Mouse (Mus musculus) right cerebral cortex, postnatal 14 days (tissue): ENCODE data around the gene Olfr1274-ps.
"Not testable (repeated sequence)": the region's sequence is repeated elsewhere in the genome, so short reads cannot be mapped to it uniquely, and the experiment has no call there.

ENCODE experiments used
- DNase-seq: peaks from one replicate; pipeline ENCODE4 v3.0.0; 2022

Gene Olfr1274-ps

DNA sequence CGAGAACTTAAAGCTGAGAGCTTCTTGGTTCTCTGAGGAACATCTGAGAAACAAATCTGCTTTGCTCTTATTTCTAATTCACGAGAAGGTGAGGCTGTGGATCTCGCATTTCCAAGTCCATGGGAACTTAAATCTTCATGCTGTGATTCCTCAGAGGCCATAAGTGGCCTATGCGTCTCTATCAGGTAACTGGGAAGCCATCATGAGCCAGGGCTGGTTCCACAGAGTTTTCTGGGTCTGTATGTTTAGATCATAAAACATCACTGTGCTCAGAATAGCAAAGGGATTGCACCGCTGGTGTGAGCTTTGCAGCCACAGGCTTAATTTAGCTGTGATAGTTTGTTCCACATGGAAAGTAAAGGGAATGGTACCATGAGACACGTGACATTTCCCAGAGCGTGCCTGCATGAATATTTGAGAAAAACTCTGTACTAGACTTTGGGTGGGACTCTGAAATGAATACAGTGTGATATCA is at the start of gene Olfr1274-ps:
Gene Olfr1274-ps, plus strand, starts transcription at position 51 of the 475 bp plus-strand sequence.
- DNase-seq, result not testable (repeated sequence)

DNA sequence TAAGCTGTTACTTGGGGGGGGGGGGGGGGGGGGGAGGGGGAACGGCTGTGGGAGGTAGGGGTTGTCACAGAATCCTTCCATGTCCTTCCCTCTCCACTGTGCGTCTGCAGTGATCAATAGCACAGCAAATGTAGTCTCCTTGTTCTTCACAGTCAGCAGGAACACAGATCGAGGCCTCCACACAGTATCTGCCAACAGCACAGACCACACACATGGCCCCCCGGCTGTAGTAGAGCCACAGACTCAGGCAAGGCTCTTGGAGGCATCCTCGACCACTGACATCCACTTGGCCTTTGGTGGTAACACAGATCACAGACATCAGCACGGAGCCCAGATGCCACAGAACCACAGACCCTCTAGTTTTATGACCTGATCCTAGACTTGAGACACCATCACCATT is 47.4 kb upstream of the Olfr1274-ps start:
- DNase-seq, result not testable (repeated sequence)

DNA sequence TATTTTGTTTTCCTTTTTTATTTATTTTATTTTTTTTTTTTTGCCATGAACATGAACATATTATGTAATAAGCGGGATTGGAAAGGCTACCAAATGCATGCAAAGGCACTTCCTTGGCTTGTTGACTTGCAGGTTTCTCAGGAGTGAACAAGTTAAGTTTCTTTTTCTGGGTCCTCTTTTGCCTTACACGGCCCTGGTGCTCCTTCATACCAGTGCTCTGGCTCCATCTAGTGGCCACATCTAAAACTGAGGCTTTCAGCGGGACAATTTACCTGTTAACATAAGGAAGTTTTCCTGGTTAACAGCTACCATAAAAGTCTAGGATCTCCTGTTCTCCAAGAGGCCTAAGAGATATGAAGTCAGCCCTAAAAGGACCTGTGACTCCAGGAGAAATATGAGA is 46.9 kb upstream of the Olfr1274-ps start:
- DNase-seq, result not testable (repeated sequence)

DNA sequence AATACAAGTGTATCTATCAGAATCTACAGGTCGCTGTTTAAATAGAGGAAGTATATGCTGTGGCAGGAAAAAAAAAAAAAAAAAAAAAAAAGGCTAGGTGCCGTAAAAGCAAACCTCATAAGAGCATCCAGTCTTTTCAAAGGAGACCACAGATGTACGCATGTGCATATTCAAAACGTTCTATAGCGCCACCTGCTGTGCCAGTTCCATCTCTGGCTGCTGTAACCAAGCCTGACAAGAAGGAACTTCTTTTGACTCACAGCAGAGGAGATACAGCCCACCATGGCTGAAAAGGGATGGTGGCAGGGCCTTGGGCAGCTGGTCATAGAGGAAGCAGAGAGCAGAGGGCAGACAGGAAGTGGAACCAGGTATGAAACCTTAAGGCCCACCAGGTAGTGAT is 39.3 kb upstream of the Olfr1274-ps start:
- not testable (repeated sequence) for DNase-seq

DNA sequence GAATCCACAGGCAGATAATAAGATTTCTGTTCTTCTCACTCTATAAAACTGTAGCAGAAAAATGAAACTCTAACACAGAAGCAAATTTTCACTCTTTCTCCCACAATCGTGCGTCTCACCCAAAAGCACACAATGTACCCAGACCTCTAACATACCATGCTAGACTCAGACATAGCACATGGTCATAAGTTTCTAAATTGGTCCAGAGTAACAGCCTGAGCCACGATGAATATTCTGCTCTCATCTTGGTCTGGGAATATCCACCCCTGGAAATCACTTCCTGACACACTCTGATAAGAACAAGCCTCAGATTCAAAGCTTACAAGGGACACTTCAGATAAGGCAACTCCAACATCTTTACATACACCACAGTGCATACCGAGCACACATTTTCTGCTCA is 38.3 kb upstream of the Olfr1274-ps start:
- DNase-seq, result not testable (repeated sequence)

DNA sequence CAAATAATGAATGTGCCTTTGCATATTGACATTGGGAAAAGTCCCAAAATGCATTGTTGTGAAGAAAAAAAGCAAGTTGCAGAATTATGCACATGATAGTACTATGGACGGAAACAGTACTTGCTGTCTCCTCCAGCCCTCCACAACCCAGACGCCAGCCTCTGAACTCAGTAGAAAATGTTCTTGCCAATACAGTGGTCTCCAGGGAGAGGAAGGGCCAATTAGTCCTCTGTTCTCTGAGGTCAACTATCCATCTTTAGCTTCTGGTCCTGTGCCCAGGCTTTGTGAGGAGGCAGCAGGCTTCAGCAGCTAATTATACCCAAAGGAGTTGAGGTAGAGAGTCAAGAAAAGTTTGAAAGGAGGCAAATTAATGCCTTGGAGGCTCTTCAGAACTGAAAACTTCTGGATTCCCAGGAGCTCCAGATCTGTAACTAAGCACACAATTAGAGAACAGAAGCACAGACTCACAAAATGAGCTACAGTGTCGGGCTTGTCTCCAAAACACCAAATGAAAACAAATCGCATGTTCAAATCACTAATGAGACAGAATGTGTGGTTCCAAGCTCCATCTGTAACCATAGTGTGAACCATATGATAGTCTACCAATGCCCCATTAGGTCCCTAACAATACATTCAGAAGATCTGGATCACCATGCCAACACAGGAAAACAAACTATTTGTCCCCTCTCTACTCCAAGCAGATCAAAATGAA is 15.8 kb downstream of the Olfr1274-ps start:
- DNase-seq, result not testable (repeated sequence)

DNA sequence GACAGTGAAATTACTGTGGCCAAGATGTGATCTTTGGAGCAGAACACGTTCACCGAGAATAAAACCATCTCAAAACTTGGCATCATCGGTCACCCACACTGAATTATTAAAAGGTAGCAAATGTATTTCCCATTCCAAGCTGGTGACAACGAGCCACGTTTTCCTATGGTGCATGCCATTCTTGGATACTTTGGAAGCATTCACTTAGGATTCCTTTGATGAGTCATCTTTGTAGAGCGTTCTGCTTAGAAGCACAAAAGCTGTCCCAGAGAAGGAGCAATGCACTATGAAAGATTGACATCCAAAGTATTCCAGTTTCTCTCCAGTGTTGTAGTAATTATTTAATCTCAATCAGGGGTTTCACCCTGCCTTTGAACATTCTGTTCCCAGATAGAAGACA is 23.8 kb downstream of the Olfr1274-ps start:
- DNase-seq, result not testable (repeated sequence)

DNA sequence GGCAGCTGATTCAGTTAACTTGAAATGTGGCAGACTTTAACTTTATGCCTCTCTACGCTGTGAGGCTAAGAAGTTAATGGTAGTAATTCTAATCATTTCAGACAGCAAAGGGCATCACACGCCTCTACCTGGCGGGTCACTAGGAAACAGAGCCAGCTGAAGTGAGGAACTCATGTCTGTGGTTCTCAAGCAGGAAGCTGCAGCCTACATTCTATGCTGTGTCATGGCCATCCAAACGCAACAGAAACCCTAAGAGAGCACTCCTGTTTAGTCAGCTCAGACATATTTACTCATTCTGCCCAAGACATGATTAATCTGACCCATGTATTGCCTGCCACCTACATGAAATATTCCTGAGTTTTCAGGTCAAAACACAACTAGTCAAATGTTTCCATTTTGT is 26.5 kb downstream of the Olfr1274-ps start:
- DNase-seq, result not testable (repeated sequence)

DNA sequence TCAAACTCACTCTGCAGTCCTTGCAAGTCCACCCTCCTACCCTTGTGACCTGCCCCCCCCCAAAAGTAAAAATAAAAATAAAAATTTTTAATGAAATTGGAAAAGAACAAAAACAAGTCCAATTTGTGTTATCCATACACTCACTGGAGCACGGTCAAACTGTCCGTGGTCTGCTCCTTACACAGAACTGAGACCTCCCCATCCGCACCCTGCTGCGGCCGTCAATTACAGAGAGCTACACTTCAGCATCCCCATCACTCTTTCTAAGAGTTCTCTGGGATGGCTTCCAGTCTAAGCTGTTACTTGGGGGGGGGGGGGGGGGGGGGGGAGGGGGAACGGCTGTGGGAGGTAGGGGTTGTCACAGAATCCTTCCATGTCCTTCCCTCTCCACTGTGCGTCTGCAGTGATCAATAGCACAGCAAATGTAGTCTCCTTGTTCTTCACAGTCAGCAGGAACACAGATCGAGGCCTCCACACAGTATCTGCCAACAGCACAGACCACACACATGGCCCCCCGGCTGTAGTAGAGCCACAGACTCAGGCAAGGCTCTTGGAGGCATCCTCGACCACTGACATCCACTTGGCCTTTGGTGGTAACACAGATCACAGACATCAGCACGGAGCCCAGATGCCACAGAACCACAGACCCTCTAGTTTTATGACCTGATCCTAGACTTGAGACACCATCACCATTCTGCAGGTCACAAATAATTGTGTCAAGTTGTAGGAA is 30.7 kb downstream of the Olfr1274-ps start:
- DNase-seq, result not testable (repeated sequence)

DNA sequence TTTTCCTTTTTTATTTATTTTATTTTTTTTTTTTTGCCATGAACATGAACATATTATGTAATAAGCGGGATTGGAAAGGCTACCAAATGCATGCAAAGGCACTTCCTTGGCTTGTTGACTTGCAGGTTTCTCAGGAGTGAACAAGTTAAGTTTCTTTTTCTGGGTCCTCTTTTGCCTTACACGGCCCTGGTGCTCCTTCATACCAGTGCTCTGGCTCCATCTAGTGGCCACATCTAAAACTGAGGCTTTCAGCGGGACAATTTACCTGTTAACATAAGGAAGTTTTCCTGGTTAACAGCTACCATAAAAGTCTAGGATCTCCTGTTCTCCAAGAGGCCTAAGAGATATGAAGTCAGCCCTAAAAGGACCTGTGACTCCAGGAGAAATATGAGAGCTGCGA is 31.3 kb downstream of the Olfr1274-ps start:
- DNase-seq, result not testable (repeated sequence)

DNA sequence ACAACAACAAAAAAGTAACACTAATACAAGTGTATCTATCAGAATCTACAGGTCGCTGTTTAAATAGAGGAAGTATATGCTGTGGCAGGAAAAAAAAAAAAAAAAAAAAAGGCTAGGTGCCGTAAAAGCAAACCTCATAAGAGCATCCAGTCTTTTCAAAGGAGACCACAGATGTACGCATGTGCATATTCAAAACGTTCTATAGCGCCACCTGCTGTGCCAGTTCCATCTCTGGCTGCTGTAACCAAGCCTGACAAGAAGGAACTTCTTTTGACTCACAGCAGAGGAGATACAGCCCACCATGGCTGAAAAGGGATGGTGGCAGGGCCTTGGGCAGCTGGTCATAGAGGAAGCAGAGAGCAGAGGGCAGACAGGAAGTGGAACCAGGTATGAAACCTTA is 39.0 kb downstream of the Olfr1274-ps start:
- not testable (repeated sequence) for DNase-seq

DNA sequence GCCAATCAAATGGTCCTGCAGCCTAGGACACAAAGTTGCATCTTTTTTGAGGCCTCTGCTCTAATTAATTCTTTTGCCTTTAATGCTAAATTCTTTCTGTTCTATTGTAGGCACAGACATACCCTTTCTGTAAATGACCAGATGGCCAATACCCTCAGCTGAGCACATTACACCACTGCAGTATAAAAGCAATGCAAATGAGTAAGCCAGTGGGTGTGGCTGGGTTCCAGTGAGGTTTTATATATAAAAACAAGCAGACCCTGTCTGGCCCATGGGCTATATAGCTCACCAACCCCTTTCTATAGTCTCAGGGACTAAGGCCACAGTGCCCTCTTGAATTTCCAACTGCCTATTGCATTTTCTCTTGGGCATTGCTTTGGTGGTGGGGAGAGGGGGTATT is 41.7 kb downstream of the Olfr1274-ps start:
- DNase-seq, result not testable (repeated sequence)

DNA sequence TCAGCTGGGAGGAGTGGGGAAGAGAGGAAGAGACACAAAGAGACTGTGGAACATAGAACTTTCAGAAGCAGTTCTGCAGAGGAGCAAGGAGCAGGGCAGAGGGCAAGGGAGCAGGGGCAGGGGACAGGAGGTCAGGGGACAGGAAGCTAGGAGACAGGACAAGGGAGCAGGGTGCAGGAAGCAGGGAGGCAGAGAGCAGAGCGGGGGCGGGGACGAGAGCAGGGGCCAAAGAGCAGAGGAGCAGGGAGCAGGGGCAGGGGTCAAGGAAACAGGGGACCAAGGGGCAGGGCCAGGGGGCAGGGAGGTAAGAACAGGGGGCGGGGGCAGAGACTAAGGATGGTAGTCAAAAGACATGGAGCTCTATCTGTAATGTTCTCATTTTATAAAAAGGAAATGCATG is 43.3 kb downstream of the Olfr1274-ps start:
- DNase-seq, result not testable (repeated sequence)

DNA sequence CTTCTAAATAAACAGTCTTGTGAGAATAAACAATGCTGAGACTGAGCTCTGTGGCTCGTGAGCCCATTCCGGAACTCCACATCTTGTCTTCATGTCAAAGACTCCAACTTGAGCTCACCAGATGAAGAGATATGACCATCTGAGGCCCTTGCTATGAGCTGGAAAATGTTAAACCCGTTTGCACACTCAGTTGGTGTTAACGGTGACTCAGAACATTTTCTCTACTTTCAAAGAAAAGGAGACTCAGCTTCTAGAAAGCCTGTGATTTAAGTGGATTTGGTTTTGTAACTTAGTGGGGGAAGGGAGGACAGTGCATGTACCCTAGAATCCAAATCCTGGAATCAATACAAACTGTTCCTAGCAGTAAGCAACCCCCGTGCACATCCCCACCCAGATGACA is 45.3 kb downstream of the Olfr1274-ps start:
- DNase-seq, result no peak

DNA sequence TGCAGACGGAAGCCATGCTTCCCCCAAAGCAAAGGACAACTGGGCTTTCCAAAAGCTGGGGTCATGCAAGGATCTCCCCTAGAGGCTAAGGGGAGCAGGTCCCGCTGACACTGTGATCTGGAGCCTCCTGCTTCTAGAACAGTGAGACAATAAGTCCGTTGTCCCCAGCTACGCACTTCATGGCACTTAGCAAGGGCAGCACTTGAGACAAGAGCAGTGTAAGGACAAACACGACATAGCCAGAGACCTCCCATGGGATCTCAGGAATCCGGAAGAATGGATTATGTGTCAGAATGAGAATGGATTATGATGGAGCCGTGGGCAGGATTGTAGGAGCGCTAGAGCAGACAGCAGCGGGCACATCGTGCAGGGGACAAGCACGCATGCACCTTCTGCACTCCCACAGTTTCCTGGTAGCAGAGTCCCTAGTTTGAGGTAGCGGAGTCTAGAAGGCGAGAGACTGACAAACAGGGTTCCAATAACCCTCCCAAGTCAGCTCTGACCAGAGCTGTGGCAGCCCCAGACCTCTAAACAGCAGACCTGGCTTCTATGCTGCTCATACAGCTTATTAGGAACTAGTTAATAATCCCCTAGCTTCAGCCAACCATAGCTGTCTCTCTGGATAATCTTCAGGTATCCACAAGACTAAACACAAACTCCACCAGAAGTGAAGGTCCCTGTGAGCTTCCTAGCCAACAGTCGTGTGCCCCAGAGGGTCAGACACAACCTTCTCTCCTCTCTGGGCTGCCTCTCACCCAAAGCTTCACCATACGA is 50.7 kb downstream of the Olfr1274-ps start:
- no peak for DNase-seq

DNA sequence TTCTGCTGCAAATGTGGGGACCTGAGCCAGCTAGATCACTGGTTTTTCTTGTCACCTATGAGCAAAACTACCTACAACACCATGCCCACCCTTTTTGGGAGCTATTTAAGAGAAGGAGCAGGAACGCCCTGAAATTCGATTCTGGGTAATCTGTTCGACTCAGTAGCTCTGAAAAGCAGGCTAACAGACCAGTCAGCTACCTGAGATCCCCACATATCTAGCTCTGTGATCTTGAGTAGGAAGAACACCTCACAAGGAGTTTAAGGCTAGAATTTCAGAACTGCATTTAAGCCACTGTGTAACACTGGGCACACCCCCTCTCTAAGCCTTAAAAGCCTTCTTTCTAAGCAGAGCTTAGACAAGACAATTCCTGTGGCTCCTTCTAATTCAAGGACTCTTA is 53.9 kb downstream of the Olfr1274-ps start:
- no peak for DNase-seq
